Mouse (Mus musculus): ENCODE measurements around the gene Cep170b. TPM values are rescaled to one million over a fixed set of nuclear protein-coding genes. Genes with fewer than 3 reads are reported as not detected.
A peak's percentile ranks its signal among the peaks of the same experiment; 100 is the strongest.

Cep170b gene
- polyA plus RNA-seq, 1 experiment from 2014 or later, result 8.7 TPM

DNA sequence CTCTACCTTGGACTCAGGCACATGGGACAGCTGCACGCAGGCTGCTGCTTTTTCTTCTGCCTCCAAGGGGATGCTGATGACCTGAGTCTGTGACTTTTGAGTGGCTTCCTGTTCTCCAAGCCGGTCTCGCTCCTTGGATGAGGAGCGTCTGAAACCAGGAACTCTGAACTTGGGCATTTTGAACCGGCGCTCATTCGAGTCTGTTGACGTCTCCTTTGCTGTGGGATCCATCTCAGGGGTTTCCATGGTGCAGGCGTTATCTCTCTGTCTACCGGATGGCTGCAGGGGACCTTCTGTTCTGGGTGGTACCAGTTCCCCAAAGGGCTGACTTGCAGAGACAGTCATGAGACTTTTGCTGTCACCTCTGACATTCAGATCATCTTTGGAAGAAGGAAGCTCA lies 54.2 kb downstream of the Cep170b start:
- DNase-seq (ENCODE audit: low spot score), result no peak
- Histone ChIP-seq H3K9me3 (peaks cover 7% of the 10 kb centered on the region; the same call in 1 of the 2 replicates), H3K4me1 (replicated peaks) (peaks cover 5% of the 10 kb centered on the region; the same call in 1 of the 2 replicates), H3K4me3 (no peak overlapping the region), H3K36me3 (no peaks in the 10 kb centered on the region), H3K27me3 (ENCODE audit: insufficient read depth, poor library complexity, severe bottlenecking) (no peaks in the 10 kb centered on the region), H3K27ac (no peak overlapping the region)
- 94% methylated on average over 10 of the region's 10 CpGs for WGBS

DNA sequence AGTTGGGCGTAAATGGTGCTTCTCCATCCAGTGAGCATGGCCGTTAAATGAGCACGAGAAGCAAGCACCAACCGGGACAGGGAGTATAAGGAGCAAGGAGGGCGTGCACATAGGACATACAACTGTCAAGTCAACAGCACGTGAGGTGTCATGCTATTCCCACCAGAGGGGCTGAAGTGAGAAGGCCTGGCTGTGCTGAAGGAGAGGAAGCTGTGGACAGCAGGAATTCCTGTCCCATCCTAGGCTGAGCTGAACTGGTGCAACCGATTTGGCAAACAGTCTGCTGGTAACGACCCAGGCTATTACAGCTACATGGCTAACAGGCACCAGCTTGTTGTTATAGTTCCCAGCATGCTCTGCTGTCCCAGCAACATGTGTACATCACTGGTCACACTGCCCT lies 70.8 kb downstream of the Cep170b start:
- H3K36me3 ChIP-seq, result no peaks in the 10 kb centered on the region
- no peak overlapping the region for H3K27ac ChIP-seq
- no peaks in the 10 kb centered on the region for H3K9me3 ChIP-seq
- no peak overlapping the region for H3K4me3 ChIP-seq
- peaks cover 31% of the 10 kb centered on the region for H3K4me1 ChIP-seq (replicated peaks)
- no peak for DNase-seq (ENCODE audit: low spot score)
- no peaks in the 10 kb centered on the region for H3K27me3 ChIP-seq (ENCODE audit: insufficient read depth, poor library complexity, severe bottlenecking)
- 81% methylated on average over 8 of the region's 8 CpGs for WGBS

DNA sequence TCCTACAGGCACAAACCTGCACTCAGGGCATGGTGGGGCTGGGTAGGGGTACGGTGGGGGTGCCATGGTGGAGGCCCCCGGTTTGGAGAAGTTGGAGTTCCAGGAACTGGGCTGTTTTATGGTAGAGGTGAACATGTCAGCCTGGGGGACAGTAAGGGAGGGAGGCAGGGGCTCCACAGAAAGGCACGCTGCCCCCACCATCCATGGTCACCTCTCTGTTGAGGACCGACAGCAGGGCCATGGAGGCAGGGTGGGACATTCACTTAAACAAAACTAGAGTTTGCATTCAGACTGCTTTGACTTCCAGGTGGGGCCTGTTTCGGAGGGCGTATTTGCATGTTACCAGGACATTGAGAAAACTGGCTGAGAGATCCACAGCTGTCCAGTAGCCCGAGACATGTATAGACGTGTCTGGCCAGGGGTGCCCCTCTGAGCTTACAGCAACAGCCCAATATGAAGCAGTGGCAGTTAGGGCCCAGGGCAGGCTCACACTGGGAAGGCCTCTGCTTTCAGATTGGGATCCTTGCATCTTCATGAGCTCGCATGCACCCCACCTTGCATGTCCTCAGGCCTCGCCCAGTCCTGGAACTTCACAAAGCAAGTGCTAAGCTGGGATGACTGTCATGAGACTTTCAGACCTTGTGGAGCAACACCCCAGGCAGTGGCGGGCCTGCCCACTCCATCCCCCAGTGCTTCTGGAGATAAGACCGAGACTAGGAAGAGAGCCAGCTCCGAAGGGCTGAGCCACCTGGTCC lies 73.5 kb downstream of the Cep170b start:
- no peak for DNase-seq (ENCODE audit: low spot score)
- 73% methylated on average over 13 of the region's 13 CpGs for WGBS
- H3K4me1 ChIP-seq (replicated peaks), result peaks cover 38% of the 10 kb centered on the region
- H3K9me3 ChIP-seq, result no peaks in the 10 kb centered on the region
- no peak overlapping the region for H3K4me3 ChIP-seq
- H3K36me3 ChIP-seq, result no peaks in the 10 kb centered on the region
- peak overlapping the region; percentile 50; the same call in 1 of the 2 replicates for H3K27ac ChIP-seq
- H3K27me3 ChIP-seq (ENCODE audit: insufficient read depth, poor library complexity, severe bottlenecking), result peaks cover 14% of the 10 kb centered on the region

DNA sequence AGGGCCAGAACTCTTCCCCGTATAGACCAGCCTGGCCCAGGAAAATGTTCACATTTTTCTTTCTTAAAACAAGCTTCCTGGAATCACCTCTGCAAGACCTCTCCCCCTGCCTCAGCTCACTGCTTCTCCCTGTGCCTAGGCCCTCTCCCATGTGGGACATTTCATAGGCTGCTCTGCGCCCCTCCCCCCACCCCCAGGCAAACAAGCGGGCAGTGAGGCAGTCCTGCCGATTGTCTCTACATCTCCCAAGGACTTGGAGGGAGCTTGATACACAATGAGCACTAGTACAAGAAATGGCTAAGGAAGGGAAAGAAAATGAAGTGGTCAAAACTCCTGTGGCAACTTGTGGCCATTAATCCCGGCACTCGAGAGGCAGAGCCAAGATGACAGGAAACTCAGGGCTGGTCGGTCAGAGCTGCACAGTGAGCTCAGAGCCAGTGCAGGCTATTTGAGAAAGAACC lies 74.1 kb downstream of the Cep170b start:
- H3K4me3 ChIP-seq, result no peak overlapping the region
- peaks cover 38% of the 10 kb centered on the region for H3K4me1 ChIP-seq (replicated peaks)
- WGBS, result 34% methylated on average over 7 of the region's 7 CpGs
- H3K27me3 ChIP-seq (ENCODE audit: insufficient read depth, poor library complexity, severe bottlenecking), result peaks cover 20% of the 10 kb centered on the region
- H3K27ac ChIP-seq, result peak overlapping the region; percentile 50; the same call in 1 of the 2 replicates
- DNase-seq (ENCODE audit: low spot score), result no peak
- H3K9me3 ChIP-seq, result no peaks in the 10 kb centered on the region
- H3K36me3 ChIP-seq, result no peaks in the 10 kb centered on the region

DNA sequence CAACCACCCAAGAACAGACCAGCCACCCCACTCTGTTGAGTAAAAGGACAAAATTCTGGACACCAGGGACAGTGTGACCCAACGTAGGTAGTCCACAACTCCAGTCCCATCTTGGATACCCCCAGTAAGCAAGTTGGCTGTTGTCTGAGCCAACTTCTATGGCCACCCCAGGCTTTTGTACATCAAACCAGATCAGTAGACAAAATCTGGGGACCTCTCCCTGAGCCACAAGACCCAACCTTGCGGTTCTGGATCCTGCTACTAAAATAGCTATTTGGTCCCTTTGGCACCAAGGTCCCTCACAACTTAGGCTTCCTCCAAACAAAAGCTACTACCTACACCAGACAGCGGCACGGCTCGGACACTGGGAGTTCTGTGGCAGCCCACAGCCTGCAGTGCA lies 74.7 kb downstream of the Cep170b start:
- no peaks in the 10 kb centered on the region for H3K36me3 ChIP-seq
- no peaks in the 10 kb centered on the region for H3K9me3 ChIP-seq
- no peak overlapping the region for H3K27ac ChIP-seq
- WGBS, result 88% methylated on average over 5 of the region's 5 CpGs
- peaks cover 21% of the 10 kb centered on the region for H3K27me3 ChIP-seq (ENCODE audit: insufficient read depth, poor library complexity, severe bottlenecking)
- H3K4me1 ChIP-seq (replicated peaks), result peaks cover 38% of the 10 kb centered on the region
- H3K4me3 ChIP-seq, result no peak overlapping the region
- no peak for DNase-seq (ENCODE audit: low spot score)

DNA sequence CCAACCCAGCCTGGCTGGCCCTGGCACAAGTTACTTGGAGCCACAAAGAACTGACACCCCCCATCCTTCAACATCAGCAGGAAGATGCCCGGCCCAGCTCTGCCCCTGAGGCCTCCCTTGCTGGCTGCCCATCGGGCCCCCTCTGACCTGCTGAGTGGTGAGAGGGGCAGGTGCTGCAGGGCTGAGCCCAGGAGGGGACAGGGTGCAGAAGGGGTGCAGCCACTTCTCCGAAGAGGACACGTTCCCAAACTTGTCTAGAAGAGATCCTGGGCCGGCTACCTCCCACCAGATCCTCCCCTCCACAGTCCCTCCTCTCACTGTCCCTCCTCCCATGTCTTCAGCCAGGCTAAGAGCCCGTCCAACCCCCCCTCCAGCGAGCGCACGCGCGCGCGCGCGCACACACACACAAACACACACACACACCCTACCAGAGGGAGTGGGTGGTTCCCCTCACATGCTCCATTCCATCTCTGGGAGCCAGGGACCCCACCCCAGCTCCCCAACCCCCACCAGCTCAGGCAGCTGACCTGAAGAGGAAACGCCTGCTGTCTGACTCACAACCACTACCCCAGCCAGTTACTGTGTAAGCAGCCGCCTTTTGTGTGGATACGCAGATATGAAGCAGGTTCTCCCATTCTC lies 75.3 kb downstream of the Cep170b start:
- Histone ChIP-seq H3K36me3 (no peaks in the 10 kb centered on the region), H3K4me1 (replicated peaks) (peaks cover 43% of the 10 kb centered on the region), H3K4me3 (no peak overlapping the region), H3K27ac (no peak overlapping the region), H3K9me3 (no peaks in the 10 kb centered on the region), H3K27me3 (ENCODE audit: insufficient read depth, poor library complexity, severe bottlenecking) (peaks cover 25% of the 10 kb centered on the region)
- DNase-seq (ENCODE audit: low spot score), result no peak
- 65% methylated on average over 18 of the region's 18 CpGs for WGBS

Other genes starting within 250 kb of the Cep170b start
- gene A530016L24Rik, start 231.0 kb upstream of the Cep170b start, polyA plus RNA-seq (2016; fragmentation: Nextera tagmentation; extraction: Ambion mirVana), result not detected in 2 replicates
- gene Tmem179, start 203.7 kb upstream of the Cep170b start, polyA plus RNA-seq (2016; fragmentation: Nextera tagmentation; extraction: Ambion mirVana), result 2.9 and 7.2 TPM in 2 replicates
- 1.5 and 1.8 TPM in 2 replicates for gene Inf2, start 131.7 kb upstream of the Cep170b start, polyA plus RNA-seq (2016; fragmentation: Nextera tagmentation; extraction: Ambion mirVana)
- 3.7 and 5.5 TPM in 2 replicates for gene Adssl1, start 100.4 kb upstream of the Cep170b start, polyA plus RNA-seq (2016; fragmentation: Nextera tagmentation; extraction: Ambion mirVana)
- gene Siva1, start 75.8 kb upstream of the Cep170b start, polyA plus RNA-seq (2016; fragmentation: Nextera tagmentation; extraction: Ambion mirVana), result 281 and 334 TPM in 2 replicates
- gene Akt1, start 45.6 kb upstream of the Cep170b start, polyA plus RNA-seq (2016; fragmentation: Nextera tagmentation; extraction: Ambion mirVana), result 50.9 and 56.8 TPM in 2 replicates
- gene Zbtb42, start 41.6 kb upstream of the Cep170b start, polyA plus RNA-seq (2016; fragmentation: Nextera tagmentation; extraction: Ambion mirVana), result 7.1 and 10.9 TPM in 2 replicates
- 5.2 and 5.7 TPM in 2 replicates for gene Pld4, start 40.2 kb downstream of the Cep170b start, polyA plus RNA-seq (2016; fragmentation: Nextera tagmentation; extraction: Ambion mirVana)
- 0.16 and 0.37 TPM in 2 replicates for gene Ahnak2, start 82.2 kb downstream of the Cep170b start, polyA plus RNA-seq (2016; fragmentation: Nextera tagmentation; extraction: Ambion mirVana)
- gene Clba1, start 88.5 kb downstream of the Cep170b start, polyA plus RNA-seq (2016; fragmentation: Nextera tagmentation; extraction: Ambion mirVana), result 15.5 and 17.2 TPM in 2 replicates
- 176 and 179 TPM in 2 replicates for gene Cdca4, start 109.0 kb downstream of the Cep170b start, polyA plus RNA-seq (2016; fragmentation: Nextera tagmentation; extraction: Ambion mirVana)
- 0.06 and 0.08 TPM in 2 replicates for gene Gpr132, start 147.8 kb downstream of the Cep170b start, polyA plus RNA-seq (2016; fragmentation: Nextera tagmentation; extraction: Ambion mirVana)
- 4.7 and 4.8 TPM in 2 replicates for gene Jag2, start 209.3 kb downstream of the Cep170b start, polyA plus RNA-seq (2016; fragmentation: Nextera tagmentation; extraction: Ambion mirVana)
- 79.5 and 83.0 TPM in 2 replicates for gene Nudt14, start 221.7 kb downstream of the Cep170b start, polyA plus RNA-seq (2016; fragmentation: Nextera tagmentation; extraction: Ambion mirVana)

Measured in hindbrain, embryonic 10.5 days (tissue).